Mouse (Mus musculus) gastrocnemius, adult 18-20 months (tissue): Measurements from ENCODE around the gene Mapk8ip1. TPM values are rescaled to one million over a fixed set of nuclear protein-coding genes. Genes with fewer than 3 reads are reported as not detected.
"Not testable (repeated sequence)": the region's sequence is repeated elsewhere in the genome, so short reads cannot be mapped to it uniquely, and the experiment has no call there.

ENCODE experiments used
- DNase-seq: peaks from one replicate; pipeline ENCODE4 v3.0.0; 2021; ENCODE audit warnings: low spot score
- total RNA-seq, 2 experiments: library from RNA; stranded (reverse); gene quantifications; 2 replicates each; pipeline ENCODE4 v1.2.3; 2021

Gene Mapk8ip1
- total RNA-seq, 2 experiments from 2014 or later: 2.8 to 2.9 TPM

DNA sequence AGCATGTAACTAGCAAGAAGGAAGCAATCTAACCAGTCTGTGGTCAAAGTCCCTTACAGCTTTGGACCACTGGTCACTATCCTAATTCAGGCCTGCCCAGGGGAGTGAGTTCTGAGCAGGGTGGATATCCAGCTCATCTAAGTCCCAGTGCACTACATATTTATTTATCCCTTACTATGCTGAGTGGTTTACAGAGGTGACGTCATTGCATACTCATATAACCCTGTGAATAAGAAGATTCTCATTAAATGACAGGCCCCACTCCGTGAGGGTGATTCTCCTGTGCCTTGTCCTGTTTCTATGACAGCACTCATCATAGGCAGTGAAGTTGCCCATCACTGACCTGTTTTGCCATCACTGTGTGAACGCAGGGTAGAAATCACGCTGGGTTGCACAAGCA, 24.3 kb upstream of the Mapk8ip1 start:
- DNase-seq: no peak

DNA sequence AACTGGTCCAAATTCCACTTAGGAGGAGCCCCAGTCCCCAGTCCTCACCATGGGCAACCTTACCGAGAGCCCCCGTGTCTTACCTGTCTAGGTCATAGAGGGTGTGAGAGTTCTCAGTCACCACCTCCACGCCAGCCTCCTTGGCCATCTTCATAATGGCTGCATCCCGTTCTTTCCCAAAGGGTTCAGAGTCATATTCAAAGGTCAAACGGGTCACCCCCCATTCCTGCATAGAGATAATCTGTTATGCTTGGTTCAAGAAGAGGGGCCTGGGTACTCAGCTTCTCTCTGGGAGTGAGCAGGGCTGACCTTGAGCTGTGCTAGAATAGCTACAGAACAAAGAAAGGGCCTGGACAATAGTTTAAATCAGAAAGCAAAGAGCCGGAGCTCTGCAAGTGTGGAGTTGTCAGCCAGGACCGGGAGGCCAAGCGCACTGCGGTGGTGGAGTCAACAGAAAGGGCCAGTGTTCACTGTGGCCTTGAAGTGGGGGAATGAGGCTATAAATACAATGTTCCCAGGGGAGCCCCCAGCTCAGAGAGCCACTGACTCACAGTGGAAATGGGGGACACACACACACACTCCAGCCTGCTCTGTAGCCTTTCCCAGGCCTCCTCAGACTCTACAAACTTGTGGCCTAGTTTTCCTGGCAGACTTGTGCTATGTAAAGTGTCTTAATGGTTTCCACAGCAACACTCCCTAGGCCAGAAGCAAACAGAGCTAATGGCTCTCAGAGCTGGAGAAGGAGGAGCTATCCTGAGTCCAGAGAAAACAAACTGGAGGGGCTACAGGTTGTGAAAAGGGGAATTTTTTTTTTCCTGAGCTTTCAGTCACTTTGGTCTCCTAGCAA, 23.6 kb upstream of the Mapk8ip1 start:
- peak; percentile 73 for DNase-seq

DNA sequence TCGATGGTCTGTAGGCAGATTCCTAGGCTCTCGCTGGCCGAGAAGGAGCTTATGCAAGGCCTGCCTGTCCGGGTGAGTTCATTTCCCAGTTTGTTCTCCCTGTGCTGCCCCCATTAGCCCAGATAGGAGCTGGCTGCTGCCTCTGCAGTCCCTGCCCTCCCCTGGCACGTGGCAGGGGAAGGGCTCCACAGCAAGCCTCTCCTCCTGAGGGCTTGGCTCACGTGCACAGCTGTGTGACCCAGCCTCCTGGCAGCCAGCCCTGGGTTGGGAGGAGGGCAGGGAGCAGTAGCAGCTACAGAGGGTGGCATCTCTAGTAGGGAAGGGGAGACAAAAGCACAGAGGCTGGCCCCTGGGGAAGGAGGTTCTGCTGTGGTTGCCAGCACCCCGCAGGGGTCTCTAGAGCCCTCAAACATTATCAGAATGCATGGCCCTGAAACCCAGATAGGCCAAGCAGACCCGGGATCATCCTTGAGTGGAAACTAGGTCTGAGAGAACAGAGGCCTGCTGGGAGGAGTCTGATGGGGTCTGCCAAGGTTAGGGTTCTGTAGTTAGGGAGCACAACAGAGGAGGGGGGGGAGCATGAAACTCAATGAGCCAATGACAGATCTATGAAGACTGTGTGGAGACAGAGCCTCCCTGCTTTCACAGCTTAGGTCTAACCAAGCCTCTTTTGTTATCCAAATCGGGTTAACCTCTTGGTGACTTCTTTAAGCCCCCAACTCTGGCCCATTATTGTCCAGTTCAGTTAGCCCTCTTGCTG, 22.8 kb upstream of the Mapk8ip1 start:
- DNase-seq: peak; percentile 97

DNA sequence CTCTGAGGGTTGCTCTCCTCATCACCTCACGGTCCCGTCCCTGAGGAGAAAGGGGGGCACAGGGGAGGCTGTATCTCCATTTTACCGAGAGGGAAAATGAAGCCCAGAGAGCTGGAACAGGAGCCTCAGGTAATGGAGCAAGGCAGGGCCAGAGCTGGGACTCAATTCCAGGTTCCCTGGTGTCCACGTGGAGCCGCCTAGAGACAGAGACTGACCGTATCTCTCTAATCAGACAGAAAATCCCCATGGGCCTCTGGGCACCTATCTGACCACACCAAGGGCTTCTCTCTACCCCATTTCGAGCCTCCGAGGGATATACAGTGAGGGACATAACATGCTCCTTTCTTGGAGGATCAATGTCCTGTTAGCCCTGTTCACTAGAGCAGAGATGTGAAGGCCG, 22.1 kb upstream of the Mapk8ip1 start:
- DNase-seq: no peak

DNA sequence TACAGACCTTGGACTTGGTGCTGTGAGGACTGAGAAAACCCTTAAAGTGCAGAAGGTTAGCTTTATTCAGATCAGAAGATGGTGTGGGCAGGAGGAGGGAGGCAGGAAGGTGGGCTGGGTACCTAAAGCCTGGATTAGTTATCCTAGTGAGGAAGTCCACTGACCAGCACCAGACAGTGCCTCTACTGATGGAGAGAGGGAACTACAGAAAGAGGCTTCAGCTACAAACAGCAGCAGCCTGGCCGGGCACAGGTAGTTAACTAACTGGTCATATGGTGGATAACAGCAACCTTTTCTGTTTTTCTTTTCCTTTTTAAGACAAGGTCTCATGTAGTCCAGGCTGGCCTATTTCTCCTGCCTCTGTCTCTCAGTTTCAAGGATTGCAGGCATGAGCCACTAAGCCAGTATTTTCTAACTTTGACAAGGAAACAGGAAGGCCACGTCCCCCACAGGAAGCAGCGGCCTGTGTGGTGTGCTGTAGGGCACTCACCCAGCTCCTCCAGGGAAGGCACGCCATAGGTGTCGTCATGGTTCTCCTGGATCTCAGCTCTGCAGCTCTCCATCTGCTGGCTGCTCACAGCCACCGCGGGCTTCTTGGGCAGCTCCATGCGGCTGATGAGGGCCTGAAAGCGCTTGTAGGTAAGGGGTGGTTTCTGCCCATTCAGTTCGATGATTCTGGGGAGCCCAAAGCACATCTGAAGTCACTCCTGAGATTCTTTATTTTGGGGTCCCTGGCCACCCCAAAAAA, 21.5 kb upstream of the Mapk8ip1 start:
- DNase-seq: no peak

DNA sequence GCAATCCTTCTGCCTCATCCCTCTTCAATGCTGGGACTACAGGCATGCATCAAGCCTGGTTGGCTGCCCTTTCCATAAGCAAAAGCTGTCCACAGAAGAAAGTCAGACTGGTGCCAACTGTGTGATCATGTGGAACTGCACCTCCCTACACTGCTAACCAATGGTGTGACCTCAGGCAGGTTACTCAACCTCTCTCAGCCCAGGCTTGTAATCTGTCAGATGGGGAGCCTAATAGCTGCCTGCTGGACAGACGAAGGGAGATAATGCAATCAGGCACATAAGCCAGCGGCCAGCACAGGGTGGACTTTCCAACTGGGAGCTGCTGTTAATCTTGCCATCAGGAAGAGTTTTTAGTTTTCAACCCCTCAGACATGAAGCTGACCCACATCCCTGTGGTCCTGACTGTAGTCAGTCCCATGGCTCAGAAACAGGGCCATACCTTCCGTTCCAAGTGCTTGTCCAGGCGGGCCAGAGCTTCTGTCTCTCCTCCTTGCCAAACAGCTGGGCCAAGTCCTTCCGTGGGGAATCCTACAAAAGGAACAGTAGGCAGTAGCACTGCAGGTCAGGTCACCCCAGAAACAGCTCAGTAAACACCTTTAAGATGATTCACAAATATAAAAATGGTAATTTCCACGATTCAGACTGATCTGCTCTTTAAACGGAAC, 20.8 kb upstream of the Mapk8ip1 start:
- DNase-seq: peak; percentile 44

DNA sequence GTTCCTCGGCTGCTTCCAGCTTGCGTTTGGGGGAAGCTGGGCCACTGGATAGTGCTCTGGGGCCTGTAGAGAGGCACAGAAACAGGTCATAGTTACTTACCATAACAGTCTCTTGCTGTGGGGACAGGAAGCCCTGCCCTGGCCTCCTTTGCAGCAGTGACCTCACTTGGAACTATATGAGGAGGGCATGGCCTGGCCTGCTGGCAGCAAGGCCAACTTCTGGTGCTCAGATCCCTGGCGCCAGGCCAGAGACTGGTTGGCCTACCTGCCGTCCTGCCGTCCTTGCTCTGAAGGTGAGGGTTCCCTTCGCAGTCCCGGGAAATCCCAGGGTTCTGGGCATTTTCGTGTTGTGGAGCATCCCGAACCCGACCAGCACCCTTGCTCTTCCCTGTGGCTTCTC, 10.6 kb upstream of the Mapk8ip1 start:
- no peak for DNase-seq

DNA sequence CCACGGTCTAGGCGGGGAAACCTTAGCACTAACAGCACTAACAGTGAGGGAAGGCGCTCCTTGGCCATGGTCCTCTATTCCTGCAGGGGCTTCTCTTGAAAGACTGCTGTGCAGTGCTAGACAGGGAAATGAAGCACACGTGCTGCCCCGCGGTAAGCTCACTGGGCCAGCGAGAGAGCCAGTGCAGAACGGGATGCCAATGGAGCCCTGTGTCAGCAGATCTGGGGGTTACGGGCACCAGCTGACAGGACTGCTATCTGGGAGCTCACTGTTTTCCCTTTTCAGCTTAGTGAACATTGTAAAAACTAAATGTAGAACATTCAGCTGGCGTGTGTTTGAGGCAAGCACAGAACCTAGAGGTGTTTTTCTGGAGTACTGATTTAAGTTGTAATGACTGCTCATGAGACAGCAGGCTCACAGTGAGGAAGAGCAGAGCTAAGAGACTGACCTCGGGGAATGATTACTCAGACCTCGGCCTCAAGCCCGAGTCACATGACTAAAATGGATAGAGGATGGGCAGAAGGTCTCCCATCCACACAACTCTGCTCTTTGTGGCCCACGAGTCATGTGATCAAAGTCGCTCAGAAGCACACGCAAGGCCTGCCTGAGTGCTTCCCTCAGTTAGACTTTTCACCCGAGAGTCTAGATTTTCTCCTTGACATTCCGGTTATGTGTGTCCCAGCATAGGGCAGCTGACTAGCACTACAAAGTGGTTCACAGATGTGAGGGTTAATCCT, 7.4 kb upstream of the Mapk8ip1 start:
- DNase-seq: no peak

DNA sequence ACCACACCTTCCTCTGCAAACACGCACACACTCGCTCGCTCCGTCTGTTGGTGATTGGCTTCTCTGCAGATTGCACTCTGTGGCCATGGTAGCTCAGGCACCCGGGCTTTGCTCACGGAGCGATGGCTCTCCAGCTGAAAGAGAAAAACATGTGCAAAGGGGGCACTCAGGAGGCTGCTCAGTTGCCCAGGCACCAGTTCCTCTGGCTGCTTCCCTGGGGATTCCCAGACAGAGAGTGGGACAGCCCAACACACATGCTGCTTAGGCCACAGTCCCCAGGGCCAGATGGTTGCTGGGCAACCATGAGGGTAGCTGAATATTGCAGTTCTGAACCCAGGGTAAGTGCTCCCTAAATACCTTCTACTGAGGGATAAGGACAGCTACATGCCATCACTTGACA, 4.6 kb upstream of the Mapk8ip1 start:
- no peak for DNase-seq

DNA sequence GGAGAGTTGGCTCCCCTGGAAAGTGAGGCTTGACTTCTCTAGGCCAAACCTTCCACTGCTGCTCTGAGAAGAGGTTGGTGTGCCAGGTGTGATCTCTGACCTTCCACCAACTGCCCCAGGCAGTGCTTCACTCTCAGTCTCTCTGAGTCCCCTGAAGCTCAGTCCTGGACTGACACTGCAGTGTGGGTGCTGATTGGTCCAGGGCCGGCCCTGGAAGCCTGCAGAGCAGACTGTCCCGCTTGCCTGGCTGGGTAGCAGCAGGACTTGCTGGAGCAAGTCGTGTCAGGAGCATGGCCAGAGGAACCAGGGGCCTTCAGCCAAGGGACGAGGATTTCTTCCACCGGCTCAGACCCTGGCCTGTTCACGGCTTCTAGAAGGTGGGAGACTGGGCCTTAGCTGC, 3.7 kb upstream of the Mapk8ip1 start:
- DNase-seq: no peak

DNA sequence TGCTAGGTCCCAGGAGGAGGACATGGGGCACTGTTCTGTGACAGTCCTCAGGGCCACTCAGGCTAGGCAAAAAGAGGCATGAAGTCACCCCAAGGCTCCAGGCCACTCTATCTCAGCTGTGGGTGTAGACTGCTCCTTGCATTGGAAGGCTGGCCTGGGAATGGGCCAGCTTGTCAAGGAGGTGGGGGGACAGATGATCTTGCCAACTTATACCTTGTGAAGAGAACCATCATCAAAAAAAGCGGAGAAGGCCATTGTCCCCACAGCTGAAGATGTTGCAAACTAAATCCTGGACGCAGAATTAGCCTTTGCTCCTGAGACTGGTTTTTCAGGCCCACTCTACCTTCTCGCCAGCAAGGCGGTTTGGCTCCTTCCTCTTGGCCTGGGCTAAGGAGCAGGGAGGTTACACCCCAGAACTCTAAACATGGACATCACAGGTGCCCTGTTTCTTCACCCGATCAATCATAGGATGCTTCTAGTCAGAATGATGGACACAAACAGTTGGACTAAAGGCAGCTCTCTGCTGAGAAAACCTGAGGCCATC, 2.8 kb upstream of the Mapk8ip1 start:
- DNase-seq: no peak

DNA sequence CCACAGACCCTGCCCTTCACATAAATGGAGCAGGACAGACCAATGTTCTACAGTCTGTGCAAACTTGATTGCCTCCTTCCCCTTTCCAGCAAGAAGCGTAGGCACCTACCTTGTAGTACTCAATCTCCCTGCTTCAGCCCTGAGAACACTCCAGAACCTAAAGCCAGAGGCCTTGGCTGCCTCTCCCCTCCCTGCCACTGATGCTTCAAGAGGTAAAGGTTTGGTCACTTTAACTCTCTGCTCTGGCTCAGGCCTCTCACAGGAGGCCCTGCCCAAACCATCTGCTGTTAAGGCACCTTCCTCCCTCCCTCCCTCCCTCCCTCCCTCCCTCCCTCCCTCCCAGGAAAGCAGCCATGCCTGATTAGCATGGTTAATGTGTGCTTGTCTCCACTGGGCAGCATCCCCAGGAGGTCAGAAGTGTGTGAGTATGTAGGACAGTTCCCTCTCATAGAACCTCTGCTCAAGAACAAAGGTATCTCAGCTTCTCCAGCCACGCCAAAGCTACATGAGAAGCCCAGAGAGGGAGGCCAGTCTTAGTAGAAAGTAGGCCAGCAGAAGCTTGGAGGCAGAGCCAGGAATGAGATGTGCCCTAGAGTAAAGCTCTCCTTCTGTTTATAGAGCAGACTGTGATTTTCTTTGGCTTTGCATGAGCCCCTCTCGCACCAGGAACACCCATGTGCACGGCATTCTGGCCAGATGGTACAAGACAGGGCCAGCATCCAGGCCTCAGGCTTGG, 1.7 kb upstream of the Mapk8ip1 start:
- DNase-seq: peak; percentile 38

DNA sequence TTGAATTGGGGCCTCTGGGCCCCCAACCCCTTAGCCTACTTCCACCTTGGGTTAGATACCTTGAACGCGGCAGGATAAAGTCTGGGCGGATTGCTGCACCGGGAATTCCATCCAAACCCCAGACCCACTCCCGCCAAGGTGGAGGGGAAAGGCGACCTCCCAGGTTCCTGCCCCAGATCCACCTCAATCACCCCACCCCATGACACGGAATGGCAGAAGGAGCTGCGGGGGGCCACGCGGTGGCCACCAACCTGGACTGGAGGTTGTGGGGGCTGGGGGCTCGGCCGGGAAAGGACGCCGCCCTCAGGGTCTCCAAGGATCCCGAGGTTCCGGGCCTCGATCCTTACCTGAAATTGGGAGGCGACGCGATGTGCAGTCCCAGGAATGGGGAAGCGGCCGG, 381 bp downstream of the Mapk8ip1 start:
- no peak for DNase-seq

DNA sequence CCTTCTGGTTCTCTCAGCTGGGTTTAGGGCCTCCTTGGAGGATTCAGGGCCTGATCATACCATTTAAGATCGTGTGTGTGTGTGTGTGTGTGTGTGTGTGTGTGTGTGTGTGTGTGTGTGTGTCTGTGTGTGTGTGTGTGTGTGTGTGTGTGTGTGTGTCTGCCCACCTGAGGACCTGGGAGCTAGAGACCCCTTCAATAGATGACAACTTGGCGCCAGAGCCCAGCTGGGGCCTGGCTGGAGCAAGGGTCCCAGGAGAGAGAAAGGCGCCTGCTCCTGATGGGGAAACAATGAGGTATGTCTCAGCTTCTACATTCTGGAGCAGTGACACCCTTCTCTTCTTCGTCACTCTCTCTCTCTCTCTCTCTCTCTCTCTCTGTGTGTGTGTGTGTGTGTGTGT, 1.2 kb downstream of the Mapk8ip1 start:
- DNase-seq: not testable (repeated sequence)

DNA sequence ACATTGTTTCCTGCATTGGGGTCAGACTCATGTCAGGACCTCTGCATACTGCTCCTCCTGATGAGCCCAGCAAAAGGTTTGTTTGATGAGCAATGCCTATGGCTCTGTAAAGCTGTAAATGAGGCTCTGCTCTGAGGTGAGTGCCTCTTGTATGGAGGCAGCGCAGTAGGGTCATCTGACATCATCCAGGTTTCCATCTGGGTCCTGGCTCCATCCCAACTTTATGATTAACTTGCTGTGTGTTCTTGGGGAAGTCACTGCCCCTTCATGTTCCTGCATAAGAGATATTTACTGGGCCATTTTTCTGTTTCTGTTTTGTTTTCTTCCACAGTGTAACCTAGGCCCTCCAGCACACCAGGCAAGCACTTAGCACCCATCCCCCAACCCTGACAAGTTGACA, 3.6 kb downstream of the Mapk8ip1 start:
- no peak for DNase-seq

DNA sequence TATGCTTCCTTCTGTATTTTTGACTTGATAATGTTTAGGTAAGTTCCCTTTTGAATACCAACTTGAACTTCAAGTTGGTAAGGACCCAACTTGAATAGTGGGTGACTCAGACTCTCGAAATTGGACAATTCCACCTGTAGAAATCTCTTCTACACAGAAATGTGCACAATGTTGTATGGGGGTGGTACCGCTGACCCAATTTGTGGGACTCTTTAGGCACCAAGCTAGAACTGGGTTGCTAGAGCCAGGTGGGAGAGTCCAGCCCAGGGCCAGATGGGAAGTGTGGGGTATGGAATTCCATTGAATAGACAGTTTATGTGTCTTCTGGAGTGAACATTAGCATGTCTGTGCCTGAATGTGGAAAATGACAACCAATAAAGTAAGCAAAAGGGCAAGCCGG, 5.5 kb downstream of the Mapk8ip1 start:
- DNase-seq: no peak

DNA sequence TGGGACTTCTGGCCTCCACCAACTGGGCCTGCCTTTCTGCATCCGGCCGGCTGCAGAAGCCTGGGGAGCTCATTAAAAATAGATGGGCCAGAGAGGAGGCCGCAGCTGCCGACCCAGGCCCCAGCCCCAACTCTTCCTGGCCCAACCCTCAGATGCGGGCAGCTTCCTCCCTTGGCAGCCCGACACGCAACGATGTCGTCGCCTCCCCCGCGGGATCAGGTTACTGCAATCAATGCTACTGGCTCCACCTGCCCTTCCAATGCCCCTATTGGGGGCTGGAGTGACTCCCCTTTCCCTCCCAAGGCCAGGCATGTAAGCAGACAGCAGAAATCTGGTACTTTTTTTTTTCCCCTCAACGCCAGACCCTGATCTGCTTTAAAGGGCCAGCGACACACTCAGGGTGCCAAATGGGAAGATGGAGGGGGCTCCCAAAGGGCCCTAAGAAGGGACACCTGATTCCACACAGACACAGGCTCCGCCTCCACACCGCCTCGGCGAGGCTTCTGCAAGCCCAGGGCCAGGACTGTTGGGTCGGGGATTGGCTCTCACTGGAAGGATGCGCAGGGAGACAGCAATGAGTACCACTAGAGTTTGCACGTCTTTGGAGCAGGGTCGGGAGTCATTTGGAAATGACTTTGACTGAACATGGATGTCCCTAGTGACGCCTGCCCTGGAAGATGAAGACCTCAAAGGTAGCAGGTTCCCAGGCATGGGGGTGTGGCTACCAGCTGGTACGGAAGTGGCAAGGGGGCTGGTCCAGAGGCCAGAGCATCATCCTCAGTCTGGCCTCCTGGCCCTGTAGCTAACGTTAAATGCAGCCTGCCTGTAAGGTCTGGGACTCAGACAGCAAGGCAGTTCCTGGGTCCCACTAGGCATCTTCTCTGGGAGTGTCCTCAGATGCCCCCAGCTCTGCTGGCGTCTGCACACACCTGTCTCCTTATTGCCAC, 8.5 kb downstream of the Mapk8ip1 start:
- DNase-seq: no peak

DNA sequence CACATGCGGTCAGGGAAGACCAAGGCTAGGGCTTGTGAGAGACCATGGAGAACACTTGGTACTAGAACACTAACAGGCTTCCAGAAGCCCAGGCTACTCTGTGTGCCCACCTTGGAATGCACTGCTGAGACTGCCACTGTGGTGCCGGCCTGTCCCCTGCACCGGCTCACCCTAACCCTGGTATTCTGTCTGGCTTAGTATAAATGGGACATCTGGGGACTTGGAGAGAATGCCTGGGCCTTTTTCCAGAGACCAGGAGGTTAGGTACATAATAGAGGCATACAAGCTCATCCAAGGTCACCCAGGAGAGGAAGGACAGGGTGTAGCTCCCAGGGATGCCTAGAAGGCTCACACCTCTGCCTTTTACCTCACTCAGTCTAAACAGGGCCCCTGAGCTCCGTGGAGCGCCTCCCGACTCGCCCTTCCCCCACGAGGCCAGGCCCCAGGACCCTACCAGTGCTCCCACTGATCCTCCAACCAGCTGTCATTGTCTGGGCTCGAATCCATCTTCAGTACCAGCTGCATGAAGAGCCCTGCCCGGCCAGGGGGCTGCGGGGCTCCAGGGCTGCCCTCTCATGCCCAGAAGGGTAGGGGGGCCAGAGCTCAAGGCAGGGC, 9.3 kb downstream of the Mapk8ip1 start:
- DNase-seq: no peak
